Mouse (Mus musculus) brain, embryonic 14.5 days (tissue): ENCODE results near the gene Slc2a4. TPM values are rescaled to one million over a fixed set of nuclear protein-coding genes. Genes with fewer than 3 reads are reported as not detected.
A peak's percentile ranks its signal among the peaks of the same experiment; 100 is the strongest.

ENCODE experiments used
- DNase-seq: peaks from one replicate; pipeline ENCODE4 v3.0.0-alpha.2; 2011; ENCODE audit warnings: low read depth
- CTCF ChIP-seq: fragments of 200-500 bp; IDR thresholded peaks from 2 replicates; pipeline ENCODE4 v1.5.1; 2012; ENCODE audit warnings: inconsistent platforms, mild to moderate bottlenecking, moderate library complexity, borderline replicate concordance; ENCODE audit not compliant: insufficient read depth, insufficient read length; ENCODE audit errors: extremely low read depth
- POLR2A ChIP-seq: fragments of 200-500 bp; IDR thresholded peaks from 2 replicates; pipeline ENCODE4 v1.6.1; 2012; ENCODE audit warnings: mild to moderate bottlenecking, inconsistent platforms, borderline replicate concordance; ENCODE audit not compliant: poor library complexity, insufficient read depth, insufficient read length, severe bottlenecking; ENCODE audit errors: extremely low read depth
- polyA plus RNA-seq: library from polyadenylated mRNA; depleted of rRNA; stranded (reverse); fragments of >200 nt; gene quantifications from 2 replicates; pipeline ENCODE4 v1.2.3, GENCODE M21; 2012

The Slc2a4 gene
- polyA plus RNA-seq, 1 experiment = 5.2 TPM

GRCm38 (mm10) chr11:69914917-69915430 lies 33.0 kb downstream of the Slc2a4 start:
- TF ChIP-seq POLR2A (no peak), CTCF (no peak)
- no peak for DNase-seq

- no peak for DNase-seq
- TF ChIP-seq CTCF = no peak
- no peak for TF ChIP-seq POLR2A
Measured at GRCm38 (mm10) chr11:69914372-69914764, 33.6 kb downstream of the Slc2a4 start.

- TF ChIP-seq CTCF = no peak
- TF ChIP-seq POLR2A = peak; percentile 49; the same call in 1 of the 2 replicates
- peak; percentile 99 for DNase-seq
Measured at GRCm38 (mm10) chr11:69913554-69914371, 34.2 kb downstream of the Slc2a4 start, which contains the start of gene Gps2. Gene Gps2, plus strand, starts transcription at chr11:69913888.

GRCm38 (mm10) chr11:69912716-69913530 lies 35.1 kb downstream of the Slc2a4 start:
- TF ChIP-seq CTCF (no peak), POLR2A (no peak)
- no peak for DNase-seq

GRCm38 (mm10) chr11:69911701-69912100 lies 36.3 kb downstream of the Slc2a4 start:
- TF ChIP-seq POLR2A (no peak), CTCF (no peak)
- no peak for DNase-seq

GRCm38 (mm10) chr11:69910781-69911560 lies 37.0 kb downstream of the Slc2a4 start:
- no peak for TF ChIP-seq CTCF
- DNase-seq = no peak

- no peak for TF ChIP-seq CTCF
- no peak for TF ChIP-seq POLR2A
- no peak for DNase-seq
Measured at GRCm38 (mm10) chr11:69910177-69910576, 37.8 kb downstream of the Slc2a4 start.

GRCm38 (mm10) chr11:69909174-69909573 lies 38.8 kb downstream of the Slc2a4 start:
- TF ChIP-seq CTCF (no peak), POLR2A (no peak)

GRCm38 (mm10) chr11:69908645-69909044 lies 39.3 kb downstream of the Slc2a4 start:
- no peak for DNase-seq
- no peak for TF ChIP-seq POLR2A

More at GRCm38 (mm10) chr11:69909174-69909573, 38.8 kb downstream of the Slc2a4 start:
- DNase-seq = no peak

GRCm38 (mm10) chr11:69904311-69904710 lies 43.7 kb downstream of the Slc2a4 start:
- TF ChIP-seq POLR2A = no peak
- no peak for TF ChIP-seq CTCF
- no peak for DNase-seq

GRCm38 (mm10) chr11:69902972-69903371 lies 45.0 kb downstream of the Slc2a4 start:
- DNase-seq = no peak
- no peak for TF ChIP-seq CTCF
- TF ChIP-seq POLR2A = no peak
